Mouse (Mus musculus) heart, postnatal 0 days (tissue): ENCODE data around the gene Tlcd2. TPM values are rescaled to one million over a fixed set of nuclear protein-coding genes. Genes with fewer than 3 reads are reported as not detected.
A peak's percentile ranks its signal among the peaks of the same experiment; 100 is the strongest.

Experiments
- ATAC-seq: fragments of 200-750 bp; cut with Nextera tagmentation; 2 replicates; pipeline ENCODE4 v1.8.0; 2017; ENCODE audit warnings: low read depth, moderate number of reproducible peaks, moderate library complexity; ENCODE audit not compliant: insufficient read depth
- DNase-seq: peaks from one replicate; pipeline ENCODE4 v3.0.0-alpha.2; 2016; ENCODE audit warnings: low spot score
- H3K27ac ChIP-seq: fragments of 300-500 bp; sonication (generic); 2 replicates; pipeline ENCODE4 v1.5.1; 2014; ENCODE audit warnings: low read depth, mild to moderate bottlenecking
- H3K27me3 ChIP-seq: fragments of 300-500 bp; sonication (generic); 2 replicates; pipeline ENCODE4 v1.6.1; 2014; ENCODE audit warnings: low read length, mixed read lengths; ENCODE audit not compliant: control insufficient read depth, insufficient read depth
- H3K36me3 ChIP-seq: fragments of 300-500 bp; sonication (generic); replicated peaks from 2 replicates; pipeline ENCODE4 v1.6.1; 2014; ENCODE audit warnings: low read length, mixed read lengths; ENCODE audit not compliant: control insufficient read depth, insufficient read depth
- H3K4me1 ChIP-seq: fragments of 300-500 bp; sonication (generic); 2 replicates; pipeline ENCODE4 v1.6.1; 2014; ENCODE audit warnings: antibody characterized with exemption; ENCODE audit not compliant: control insufficient read depth, insufficient read depth
- H3K4me2 ChIP-seq: fragments of 300-500 bp; sonication (generic); 2 replicates; pipeline ENCODE4 v1.6.1; 2014; ENCODE audit warnings: low read depth, mild to moderate bottlenecking, low read length, moderate library complexity
- H3K4me3 ChIP-seq: fragments of 300-500 bp; sonication (generic); 2 replicates; pipeline ENCODE4 v1.5.1; 2014; ENCODE audit warnings: low read depth, low read length
- H3K9ac ChIP-seq: fragments of 300-500 bp; sonication (generic); replicated peaks from 2 replicates; pipeline ENCODE4 v1.6.1; 2014; ENCODE audit warnings: low read depth, low read length, mixed read lengths
- H3K9me3 ChIP-seq: fragments of 300-500 bp; sonication (generic); replicated peaks from 2 replicates; pipeline ENCODE4 v1.6.1; 2016; ENCODE audit warnings: low read length; ENCODE audit not compliant: control insufficient read depth
- CTCF ChIP-seq: IDR thresholded peaks from 2 replicates; pipeline ENCODE4 v1.5.1; 2016; ENCODE audit warnings: antibody characterized with exemption, control low read depth, low read depth
- EP300 ChIP-seq: IDR thresholded peaks from 2 replicates; pipeline ENCODE4 v1.6.1; 2016; ENCODE audit warnings: antibody characterized with exemption, low read depth
- WGBS: fragments of 180-500 bp; shearing (Covaris S2); extraction: QIAGEN DNeasy Blood & Tissue Kit; methylation state at CpG from one replicate; pipeline ENCODE4 v1.1.7; 2014; 5-methylcytosine and 5-hydroxymethylcytosine counted together
- polyA plus RNA-seq: library from polyadenylated mRNA; unstranded; fragments of >200 nt; fragmentation: Nextera tagmentation; extraction: Ambion mirVana; gene quantifications from 2 replicates; pipeline ENCODE4 v1.2.1, GENCODE M21; 2015
- total RNA-seq: library from RNA; depleted of rRNA; stranded (reverse); fragments of >200 nt; gene quantifications from 2 replicates; pipeline ENCODE4 v1.2.3, GENCODE M21; 2014; ENCODE audit warnings: low replicate concordance; rRNA removed

The Tlcd2 gene
- total RNA-seq (9.2 and 25.3 TPM in 2 replicates), polyA plus RNA-seq (14.2 and 16.9 TPM in 2 replicates)

- ATAC-seq = peak; percentile 87
- TF ChIP-seq EP300 = peak; percentile 44
- TF ChIP-seq CTCF = no peak
- peak; percentile 100 for DNase-seq
- Histone ChIP-seq H3K4me3 (peak within 1 kb of the TSS; percentile 87), H3K9ac (peak within 1 kb of the TSS; percentile 93), H3K27me3 (no peaks in the 10 kb centered on the region), H3K36me3 (peaks cover 27% of the 10 kb centered on the region), H3K9me3 (no peaks in the 10 kb centered on the region), H3K27ac (peak within 1 kb of the TSS; percentile 97), H3K4me1 (peaks cover 27% of the 10 kb centered on the region), H3K4me2 (peak within 1 kb of the TSS; percentile 86)
- WGBS = under 1% methylated on average over 46 of the region's 46 CpGs
Measured at GRCm38 (mm10) chr11:75460844-75461742, at the start of gene Tlcd2. Gene Tlcd2, plus strand, starts transcription at chr11:75461715.

- WGBS = 43% methylated on average over 7 of the region's 7 CpGs
- TF ChIP-seq EP300 = no peak
- TF ChIP-seq CTCF = no peak
- ATAC-seq (no peak), DNase-seq (no peak)
- H3K4me3 ChIP-seq = no peak overlapping the region
- H3K9ac ChIP-seq = no peak overlapping the region
- no peak overlapping the region for H3K4me2 ChIP-seq
- H3K27me3 ChIP-seq = no peaks in the 10 kb centered on the region
- no peaks in the 10 kb centered on the region for H3K9me3 ChIP-seq
- H3K36me3 ChIP-seq = no peaks in the 10 kb centered on the region
- no peak overlapping the region for H3K27ac ChIP-seq
- no peaks in the 10 kb centered on the region for H3K4me1 ChIP-seq
Measured at GRCm38 (mm10) chr11:75415096-75415495, 46.4 kb upstream of the Tlcd2 start.

GRCm38 (mm10) chr11:75415994-75416393 lies 45.5 kb upstream of the Tlcd2 start:
- H3K9ac ChIP-seq = no peak overlapping the region
- DNase-seq (no peak), ATAC-seq (no peak)
- no peaks in the 10 kb centered on the region for H3K4me1 ChIP-seq
- H3K4me2 ChIP-seq = no peak overlapping the region
- TF ChIP-seq EP300 (no peak), CTCF (no peak)
- 68% methylated on average over 13 of the region's 13 CpGs for WGBS
- H3K27ac ChIP-seq = no peak overlapping the region
- no peaks in the 10 kb centered on the region for H3K9me3 ChIP-seq
- H3K4me3 ChIP-seq = no peak overlapping the region
- no peaks in the 10 kb centered on the region for H3K27me3 ChIP-seq
- H3K36me3 ChIP-seq = no peaks in the 10 kb centered on the region

- Histone ChIP-seq H3K27me3 (no peaks in the 10 kb centered on the region), H3K4me3 (no peak overlapping the region), H3K4me1 (no peaks in the 10 kb centered on the region), H3K36me3 (no peaks in the 10 kb centered on the region), H3K9me3 (no peaks in the 10 kb centered on the region), H3K4me2 (no peak overlapping the region), H3K27ac (no peak overlapping the region), H3K9ac (no peak overlapping the region)
- ATAC-seq = no peak
- TF ChIP-seq EP300 (no peak), CTCF (no peak)
- 79% methylated on average over 7 of the region's 7 CpGs for WGBS
- DNase-seq = no peak
Measured at GRCm38 (mm10) chr11:75420037-75420436, 41.5 kb upstream of the Tlcd2 start.

- TF ChIP-seq CTCF (no peak), EP300 (no peak)
- Histone ChIP-seq H3K9me3 (no peaks in the 10 kb centered on the region), H3K27me3 (no peaks in the 10 kb centered on the region), H3K4me1 (no peaks in the 10 kb centered on the region), H3K4me2 (0 out of 2 replicates have a peak overlapping the region, but pooled peaks have one; percentile 24), H3K4me3 (no peak overlapping the region), H3K36me3 (no peaks in the 10 kb centered on the region), H3K9ac (no peak overlapping the region), H3K27ac (no peak overlapping the region)
- WGBS = 58% methylated on average over 5 of the region's 5 CpGs
- ATAC-seq (no peak), DNase-seq (no peak)
Measured at GRCm38 (mm10) chr11:75420810-75421374, 40.6 kb upstream of the Tlcd2 start.
